15 mouse cellular contexts compared by ENCODE assay signal in the genomic region with DNA sequence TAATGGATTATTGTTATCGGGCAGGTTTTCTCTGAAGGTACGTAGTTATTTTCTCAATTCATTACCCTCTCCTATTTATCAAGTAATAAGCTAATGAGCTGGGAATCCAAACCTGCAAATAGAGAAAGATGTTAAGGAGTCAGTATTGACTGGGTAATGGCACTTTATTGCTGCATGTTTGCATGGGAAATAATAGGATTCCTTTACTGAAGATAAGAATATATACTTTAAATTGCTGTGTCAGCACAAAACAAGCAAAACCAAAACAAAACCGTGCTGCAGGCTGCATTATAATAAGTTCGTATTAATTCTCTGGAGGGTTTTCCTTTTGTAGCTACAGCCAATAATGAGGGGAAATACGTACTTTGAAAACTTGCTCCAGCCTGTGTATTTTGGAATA. TPM values are rescaled to one million over a fixed set of nuclear protein-coding genes. Genes with fewer than 3 reads are reported as not detected.
DNase-seq lines count a peak whose midpoint lies in the region; ATAC-seq and TF ChIP-seq lines count a peak whose summit lies in the region.
"Had no signal": no experiment of that assay in that cellular context is flagged by ENCODE, and none has a peak within 500 bp of the region (broad histone marks: within the 10 kb centered on the region; RNA-seq: fewer than 3 reads in every experiment).

No protein-coding gene starts in this region.

- peak; percentile 26; the same call in 1 of the 2 replicates for ATAC-seq in forebrain, embryonic 14.5 days
- ATAC-seq in forebrain, embryonic 12.5 days (ENCODE audit: low FRiP score): no peak
- ATAC-seq in midbrain, embryonic 12.5 days (ENCODE audit: low FRiP score, low read depth): no peak
- ATAC-seq in hindbrain, postnatal 0 days: 0 out of 2 replicates have a peak, but pooled peaks have one; percentile 10
- ATAC-seq in intestine, embryonic 15.5 days: no peak

- H3K9ac ChIP-seq in forebrain, embryonic 14.5 days (ENCODE audit: low read length): no peak overlapping the region
- no peak overlapping the region for H3K9ac ChIP-seq in forebrain, embryonic 12.5 days
- H3K9ac ChIP-seq in midbrain, embryonic 12.5 days (replicated peaks): no peak overlapping the region
- peak overlapping the region; percentile 10; the same call in 1 of the 2 replicates for H3K9ac ChIP-seq in hindbrain, postnatal 0 days (replicated peaks; ENCODE audit: low read length)
- H3K9ac ChIP-seq in intestine, embryonic 15.5 days: no peak overlapping the region
- H3K9ac ChIP-seq: lung, embryonic 15.5 days; stomach, embryonic 15.5 days had no signal

- no peaks in the 10 kb centered on the region for H3K4me1 ChIP-seq in forebrain, embryonic 14.5 days (ENCODE audit: control insufficient read depth, insufficient read depth, low read length)
- no peaks in the 10 kb centered on the region for H3K4me1 ChIP-seq in forebrain, embryonic 12.5 days
- no peaks in the 10 kb centered on the region for H3K4me1 ChIP-seq in midbrain, embryonic 12.5 days
- H3K4me1 ChIP-seq in midbrain, embryonic 10.5 days: no peaks in the 10 kb centered on the region
- no peaks in the 10 kb centered on the region for H3K4me1 ChIP-seq in hindbrain, postnatal 0 days (ENCODE audit: insufficient read depth, low read length)
- no peaks in the 10 kb centered on the region for H3K4me1 ChIP-seq in intestine, embryonic 15.5 days (replicated peaks)
- H3K4me1 ChIP-seq in lung, adult 2 months (ENCODE audit: control insufficient read depth, insufficient read depth, low read length): no peaks in the 10 kb centered on the region
- H3K4me1 ChIP-seq: lung, embryonic 15.5 days; stomach, embryonic 15.5 days had no signal

- peak overlapping the region; percentile 1; the same call in 1 of the 2 replicates for H3K4me2 ChIP-seq in forebrain, embryonic 14.5 days (ENCODE audit: low read length)
- H3K4me2 ChIP-seq in forebrain, embryonic 12.5 days: no peak overlapping the region
- no peak overlapping the region; the same call in 1 of the 2 replicates for H3K4me2 ChIP-seq in midbrain, embryonic 12.5 days (replicated peaks)
- peak overlapping the region; percentile 44 for H3K4me2 ChIP-seq in hindbrain, postnatal 0 days (ENCODE audit: low read depth, low read length)
- no peak overlapping the region for H3K4me2 ChIP-seq in intestine, embryonic 15.5 days (replicated peaks)
- H3K4me2 ChIP-seq: liver, embryonic 11.5 days; lung, embryonic 15.5 days; stomach, embryonic 15.5 days had no signal

- no peak overlapping the region for H3K4me3 ChIP-seq in forebrain, embryonic 14.5 days (ENCODE audit: low read depth, low read length)
- H3K4me3 ChIP-seq in forebrain, embryonic 12.5 days (replicated peaks): no peak overlapping the region
- no peak overlapping the region for H3K4me3 ChIP-seq in midbrain, embryonic 12.5 days
- H3K4me3 ChIP-seq in midbrain, embryonic 10.5 days: no peak overlapping the region
- peak overlapping the region; percentile 33 for H3K4me3 ChIP-seq in hindbrain, postnatal 0 days (ENCODE audit: low read length)
- H3K4me3 ChIP-seq in intestine, embryonic 15.5 days (replicated peaks): no peak overlapping the region
- no peak overlapping the region for H3K4me3 ChIP-seq in lung, adult 2 months (replicated peaks; ENCODE audit: extremely low read depth, low read depth, low read length)
- H3K4me3 ChIP-seq: lung, embryonic 15.5 days; stomach, embryonic 15.5 days had no signal

- no peaks in the 10 kb centered on the region for H3K27me3 ChIP-seq in forebrain, embryonic 14.5 days (replicated peaks; ENCODE audit: control insufficient read depth, insufficient read depth, low read length)
- no peaks in the 10 kb centered on the region for H3K27me3 ChIP-seq in forebrain, embryonic 12.5 days
- H3K27me3 ChIP-seq in midbrain, embryonic 12.5 days: no peaks in the 10 kb centered on the region
- H3K27me3 ChIP-seq in midbrain, embryonic 10.5 days (ENCODE audit: low read depth, poor library complexity, severe bottlenecking): no peaks in the 10 kb centered on the region
- no peaks in the 10 kb centered on the region for H3K27me3 ChIP-seq in hindbrain, postnatal 0 days (ENCODE audit: insufficient read depth, low read length)
- no peaks in the 10 kb centered on the region for H3K27me3 ChIP-seq in intestine, embryonic 15.5 days (replicated peaks)
- H3K27me3 ChIP-seq: lung, embryonic 15.5 days; stomach, embryonic 15.5 days had no signal

- DNase-seq in forebrain, embryonic 14.5 days (ENCODE audit: low spot score): no peak
- DNase-seq in midbrain, embryonic 10.5 days (ENCODE audit: low spot score): no peak
- DNase-seq in hindbrain, postnatal 0 days (ENCODE audit: low spot score): no peak
- DNase-seq in lung, adult 2 months: no peak
- DNase-seq in right cerebral cortex, postnatal 4 days: no peak
- DNase-seq: cerebellum, adult 11 months; heart, adult 18-20 months had no signal

- H3K36me3 ChIP-seq in forebrain, embryonic 14.5 days (ENCODE audit: control insufficient read depth, insufficient read depth, low read length): no peaks in the 10 kb centered on the region
- H3K36me3 ChIP-seq in forebrain, embryonic 12.5 days (replicated peaks): no peaks in the 10 kb centered on the region
- H3K36me3 ChIP-seq in midbrain, embryonic 12.5 days: no peaks in the 10 kb centered on the region
- no peaks in the 10 kb centered on the region for H3K36me3 ChIP-seq in midbrain, embryonic 10.5 days
- H3K36me3 ChIP-seq in hindbrain, postnatal 0 days (ENCODE audit: insufficient read depth, low read length): no peaks in the 10 kb centered on the region
- H3K36me3 ChIP-seq in intestine, embryonic 15.5 days: no peaks in the 10 kb centered on the region
- H3K36me3 ChIP-seq: lung, embryonic 15.5 days; stomach, embryonic 15.5 days had no signal

- TF ChIP-seq CTCF in hindbrain, postnatal 0 days (IDR thresholded peaks at IDR 0.05; ENCODE audit: low read depth): no peak
- no peak for TF ChIP-seq CTCF in lung, adult 2 months (IDR thresholded peaks at IDR 0.05; ENCODE audit: insufficient read depth, low read length)

- WGBS in forebrain, embryonic 14.5 days: 57% methylated on average over 5 of the region's 5 CpGs
- 66% methylated on average over 5 of the region's 5 CpGs for WGBS in forebrain, embryonic 12.5 days
- WGBS in midbrain, embryonic 12.5 days: 69% methylated on average over 5 of the region's 5 CpGs
- WGBS in midbrain, embryonic 10.5 days: 89% methylated on average over 5 of the region's 5 CpGs
- 47% methylated on average over 5 of the region's 5 CpGs for WGBS in hindbrain, postnatal 0 days
- WGBS in intestine, embryonic 15.5 days: 62% methylated on average over 5 of the region's 5 CpGs
- WGBS in lung, adult 2 months: 69% methylated on average over 5 of the region's 5 CpGs

- no peak for TF ChIP-seq POLR2A in lung, adult 2 months (IDR thresholded peaks at IDR 0.05; ENCODE audit: borderline replicate concordance, extremely low read depth, low read depth, low read length)

- no peaks in the 10 kb centered on the region for H3K9me3 ChIP-seq in forebrain, embryonic 14.5 days (replicated peaks; ENCODE audit: control insufficient read depth, low read length)
- H3K9me3 ChIP-seq in forebrain, embryonic 12.5 days: no peaks in the 10 kb centered on the region
- H3K9me3 ChIP-seq in midbrain, embryonic 12.5 days: no peaks in the 10 kb centered on the region
- no peaks in the 10 kb centered on the region for H3K9me3 ChIP-seq in midbrain, embryonic 10.5 days (replicated peaks)
- H3K9me3 ChIP-seq in hindbrain, postnatal 0 days (ENCODE audit: low read length): no peaks in the 10 kb centered on the region
- H3K9me3 ChIP-seq in intestine, embryonic 15.5 days: no peaks in the 10 kb centered on the region
- H3K9me3 ChIP-seq: lung, embryonic 15.5 days; stomach, embryonic 15.5 days had no signal

- no peak overlapping the region for H3K27ac ChIP-seq in forebrain, embryonic 14.5 days (ENCODE audit: low read depth, low read length)
- H3K27ac ChIP-seq in forebrain, embryonic 12.5 days: no peak overlapping the region
- peak overlapping the region; percentile 46 for H3K27ac ChIP-seq in midbrain, embryonic 12.5 days (replicated peaks)
- H3K27ac ChIP-seq in midbrain, embryonic 10.5 days (replicated peaks): no peak overlapping the region
- H3K27ac ChIP-seq in hindbrain, postnatal 0 days: peak overlapping the region; percentile 77; the same call in 1 of the 2 replicates
- no peak overlapping the region for H3K27ac ChIP-seq in intestine, embryonic 15.5 days
- H3K27ac ChIP-seq: kidney, postnatal 0 days; lung, embryonic 15.5 days; stomach, embryonic 15.5 days had no signal

RNA-seq across cellular contexts. Expression of a gene that starts 0.6 kb away (rescaled TPM):
- polyA plus RNA-seq in forebrain, embryonic 14.5 days (2014; fragmentation: Nextera tagmentation; extraction: Ambion mirVana): 15.2 and 22.6 TPM in 2 replicates
- 5.0 and 5.3 TPM in 2 replicates for polyA plus RNA-seq in forebrain, embryonic 12.5 days (2016; fragmentation: Nextera tagmentation; extraction: Ambion mirVana)
- 5.9 and 6.8 TPM in 2 replicates for polyA plus RNA-seq in midbrain, embryonic 12.5 days (2016; fragmentation: Nextera tagmentation; extraction: Ambion mirVana)
- 0.11 and 0.52 TPM in 2 replicates for polyA plus RNA-seq in midbrain, embryonic 10.5 days (2016; fragmentation: Nextera tagmentation; extraction: Ambion mirVana)
- total RNA-seq in hindbrain, postnatal 0 days (2014; rRNA removed): 32.2 and 38.4 TPM in 2 replicates
- polyA plus RNA-seq in hindbrain, postnatal 0 days (2015; fragmentation: Nextera tagmentation; extraction: Ambion mirVana): 64.2 and 64.9 TPM in 2 replicates
- 12.3 and 14.8 TPM in 2 replicates for polyA plus RNA-seq in intestine, embryonic 15.5 days (2015; fragmentation: Nextera tagmentation; extraction: Ambion mirVana)
- 0.06 TPM in 1 of 2 replicates, not detected in the other for polyA plus RNA-seq in lung, adult 2 months (2012; rRNA removed)
- total RNA-seq: gastrocnemius, adult 8-10 months; heart, adult 18-20 months had no signal
- polyA plus RNA-seq: liver, embryonic 11.5 days had no signal

Comparison
In these comparisons a context has a peak if more than half of its experiments do, and no peak if none do; other contexts are left out.
1. ATAC-seq: peak in forebrain, embryonic 14.5 days (single experiment) and hindbrain, postnatal 0 days (single experiment); none in forebrain, embryonic 12.5 days (single experiment), midbrain, embryonic 12.5 days (single experiment) and intestine, embryonic 15.5 days (single experiment).
2. H3K27ac ChIP-seq: peak in midbrain, embryonic 12.5 days (single experiment) and hindbrain, postnatal 0 days (single experiment); none in forebrain, embryonic 14.5 days (single experiment), forebrain, embryonic 12.5 days (single experiment), midbrain, embryonic 10.5 days (single experiment) and intestine, embryonic 15.5 days (single experiment).
3. H3K4me2 ChIP-seq: peak in forebrain, embryonic 14.5 days (single experiment) and hindbrain, postnatal 0 days (single experiment); none in forebrain, embryonic 12.5 days (single experiment), midbrain, embryonic 12.5 days (single experiment) and intestine, embryonic 15.5 days (single experiment).